Mouse (Mus musculus): ENCODE data around the gene Pkig. TPM values are rescaled to one million over a fixed set of nuclear protein-coding genes. Genes with fewer than 3 reads are reported as not detected.

The Pkig gene
- total RNA-seq, 2 experiments from 2014 or later: 45.0 to 46.0 TPM

DNA sequence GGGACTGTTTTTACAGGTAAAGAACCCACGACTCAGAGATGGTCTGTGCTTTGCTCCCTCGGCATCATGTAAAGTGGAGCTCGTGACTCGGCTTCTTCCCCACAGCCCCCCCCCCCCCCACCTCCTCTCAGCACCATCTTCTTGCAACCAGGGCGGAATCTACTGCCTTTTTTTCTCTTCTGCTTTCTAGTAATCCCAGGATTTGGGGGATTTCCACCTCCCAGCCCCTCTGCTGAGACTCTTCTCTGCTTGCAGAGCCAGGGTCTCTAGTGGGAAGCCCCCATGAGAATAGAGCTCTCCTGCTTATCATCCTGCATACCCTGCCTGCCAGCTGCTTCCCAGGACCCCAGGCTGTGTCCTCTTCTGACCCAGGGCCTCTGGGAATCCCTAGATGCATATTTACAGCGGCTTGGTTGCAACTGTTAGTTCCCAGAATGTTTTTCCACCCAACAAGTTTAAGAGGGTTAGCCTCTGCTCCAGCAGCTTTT lies 50.6 kb downstream of the Pkig start:
- no peak for DNase-seq

GRCm38 (mm10) chr2:163710000-163710399 lies 51.8 kb downstream of the Pkig start:
- no peak for DNase-seq

GRCm38 (mm10) chr2:163710606-163711159 lies 52.5 kb downstream of the Pkig start:
- peak in 1 of 2 experiments; percentile 46 for DNase-seq

- DNase-seq: no peak
Measured at GRCm38 (mm10) chr2:163711368-163711868, 53.2 kb downstream of the Pkig start.

DNA sequence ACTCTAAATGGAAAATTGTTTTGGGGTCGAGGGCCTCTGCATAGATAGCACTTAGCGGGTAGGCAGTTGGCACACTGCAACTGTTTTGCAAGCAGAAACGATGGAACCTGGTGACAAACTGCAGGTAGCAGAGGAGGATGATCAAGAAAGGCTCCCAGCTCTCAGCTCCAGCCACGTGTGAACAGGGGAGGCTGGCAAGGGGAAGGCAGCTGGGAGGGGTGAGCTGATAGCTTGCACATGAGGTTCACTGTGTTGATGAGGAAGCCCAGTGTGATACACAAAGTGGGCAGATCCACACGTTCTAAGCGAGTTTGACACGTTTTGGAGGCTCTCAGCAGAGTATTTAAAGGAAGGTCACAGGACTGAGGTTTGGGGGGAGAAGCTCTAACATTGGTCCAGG lies 54.3 kb downstream of the Pkig start:
- DNase-seq: no peak

GRCm38 (mm10) chr2:163712874-163713273 lies 54.7 kb downstream of the Pkig start:
- DNase-seq: no peak

- no peak for DNase-seq
Measured at GRCm38 (mm10) chr2:163713340-163713739, 55.2 kb downstream of the Pkig start.

DNA sequence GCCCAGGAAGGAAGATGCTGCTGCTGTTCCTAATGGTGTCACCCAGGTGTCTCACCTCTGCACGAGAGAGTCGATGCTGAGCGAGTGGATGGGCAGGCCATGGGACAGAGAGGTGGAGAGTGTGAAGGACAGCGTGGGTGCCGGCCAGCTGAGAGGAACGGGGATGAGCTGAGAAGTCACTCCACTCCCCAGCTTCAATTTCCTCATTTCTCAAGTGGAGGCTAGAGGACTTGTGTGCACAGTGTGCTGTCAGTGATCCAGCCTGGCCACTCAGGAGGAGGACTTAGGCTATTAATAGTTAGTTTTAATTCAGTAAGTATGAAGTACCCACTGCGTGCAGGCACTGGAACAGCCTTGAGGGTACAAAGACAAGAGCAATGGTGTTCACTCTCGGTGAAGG lies 58.3 kb downstream of the Pkig start:
- DNase-seq: no peak

GRCm38 (mm10) chr2:163716853-163717252 lies 58.7 kb downstream of the Pkig start:
- DNase-seq: no peak

DNA sequence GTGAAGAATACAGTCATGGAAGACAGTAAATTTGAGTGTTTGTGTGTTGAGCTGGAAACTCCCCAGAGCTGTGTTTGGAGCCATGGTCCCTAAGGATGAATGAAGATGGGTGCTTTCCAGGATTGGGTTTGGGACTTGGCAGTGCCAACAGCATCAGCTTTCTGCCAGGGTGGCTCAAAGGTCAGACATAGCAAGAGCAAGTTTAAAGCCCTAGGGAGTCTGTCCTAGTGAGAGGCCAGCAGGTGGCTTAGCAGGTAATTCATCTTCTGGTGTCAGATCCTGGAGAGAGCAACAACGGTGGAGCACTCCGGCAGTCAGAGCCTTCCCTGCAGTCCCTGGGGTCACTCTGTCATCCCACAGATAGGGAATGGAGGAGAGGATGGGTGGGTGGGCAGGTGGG lies 60.3 kb downstream of the Pkig start:
- DNase-seq: peak in 1 of 2 experiments; percentile 39

DNA sequence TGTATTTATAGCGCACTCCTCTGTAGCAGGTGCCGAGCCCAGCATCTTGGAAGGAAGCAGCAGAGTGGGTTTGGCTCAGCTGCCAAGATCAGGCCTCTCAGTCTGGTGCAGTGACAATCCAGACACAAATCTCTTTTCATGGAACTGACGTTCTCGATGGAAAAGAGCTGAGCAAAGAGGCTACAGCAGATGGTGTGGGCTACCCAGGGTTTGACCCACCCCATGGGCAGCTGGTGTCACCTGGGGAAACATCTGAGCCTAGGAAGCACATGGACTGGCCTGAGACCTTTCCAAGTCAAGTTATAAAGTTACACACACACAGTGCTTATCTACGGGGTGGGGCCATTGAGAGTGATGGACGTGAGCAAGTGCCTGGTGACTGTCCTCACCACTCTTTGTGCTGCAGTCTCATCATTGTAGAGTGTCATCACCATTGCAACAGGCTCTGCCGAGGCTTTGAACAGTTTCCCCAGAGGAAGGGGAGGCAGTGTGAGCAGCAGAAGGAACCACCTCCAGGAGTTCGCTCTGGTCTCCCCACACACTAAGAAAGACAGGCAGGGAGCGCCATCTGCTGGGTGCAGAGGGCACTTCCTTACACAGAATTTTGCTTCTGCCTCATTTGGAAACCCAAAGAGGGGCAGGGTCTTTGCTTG lies 60.9 kb downstream of the Pkig start:
- DNase-seq: peak; percentile 84 to 87

GRCm38 (mm10) chr2:163719616-163720015 lies 61.4 kb downstream of the Pkig start:
- DNase-seq: no peak

- DNase-seq: peak; percentile 82 to 89
Measured at GRCm38 (mm10) chr2:163722550-163722949, 64.4 kb downstream of the Pkig start.

DNA sequence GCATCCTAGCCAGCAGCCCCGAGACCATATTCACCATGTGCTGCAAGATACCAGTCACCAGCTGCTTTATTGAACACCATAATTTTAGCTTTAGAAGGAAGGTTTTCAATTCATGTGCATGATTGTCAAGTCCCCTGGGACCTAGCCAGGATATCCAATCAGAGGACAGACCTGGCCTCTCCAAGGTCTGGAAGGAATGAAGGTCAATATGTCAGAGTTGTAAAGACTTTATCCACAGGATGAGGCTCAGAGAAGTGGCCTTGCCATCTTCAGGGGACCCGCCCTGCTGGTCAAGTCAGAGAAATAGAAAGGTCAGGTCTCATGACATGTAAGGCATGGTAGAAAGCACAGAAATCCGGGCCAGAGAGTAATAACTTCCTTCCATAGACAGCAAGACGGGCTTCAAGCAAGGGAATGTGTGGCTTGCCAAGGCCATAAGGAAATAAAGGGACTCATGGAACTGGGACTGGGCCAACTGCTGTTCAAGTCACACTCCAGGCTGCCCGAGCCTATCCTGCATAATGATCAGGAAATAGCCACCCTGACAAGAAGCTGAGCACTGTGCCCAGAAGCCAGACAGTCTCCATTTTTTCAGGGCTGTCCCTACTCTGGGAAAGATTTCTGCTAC lies 68.7 kb downstream of the Pkig start:
- DNase-seq: peak; percentile 55 to 63

GRCm38 (mm10) chr2:163728300-163728699 lies 70.1 kb downstream of the Pkig start:
- DNase-seq: no peak

- peak in 1 of 2 experiments; percentile 27 for DNase-seq
Measured at GRCm38 (mm10) chr2:163732021-163732420, 73.8 kb downstream of the Pkig start.

- DNase-seq: no peak
Measured at GRCm38 (mm10) chr2:163735163-163735562, 77.0 kb downstream of the Pkig start.

- peak in 1 of 2 experiments; percentile 57 for DNase-seq
Measured at GRCm38 (mm10) chr2:163735980-163736379, 77.8 kb downstream of the Pkig start.

DNA sequence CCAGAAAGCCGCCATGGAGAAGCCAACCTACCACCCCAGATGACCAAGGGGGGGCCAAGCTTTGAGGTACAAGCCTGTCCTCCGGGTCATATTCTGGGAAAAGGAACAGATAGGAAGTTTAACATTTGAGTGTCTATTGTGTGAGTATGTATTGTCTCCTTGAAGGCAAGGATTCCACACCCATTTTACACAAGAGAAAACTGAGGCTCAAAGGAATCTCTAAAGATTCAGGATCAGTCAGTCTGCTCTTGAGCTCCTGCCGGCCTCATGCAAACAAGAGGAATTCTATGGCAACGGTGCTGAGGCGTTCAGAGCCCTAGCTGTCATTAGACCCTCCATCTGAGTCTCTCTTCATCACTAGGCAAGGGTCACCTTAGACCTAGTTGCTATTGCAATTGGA lies 84.5 kb downstream of the Pkig start:
- DNase-seq: no peak

GRCm38 (mm10) chr2:163743357-163743756 lies 85.2 kb downstream of the Pkig start:
- no peak for DNase-seq

- DNase-seq: no peak
Measured at GRCm38 (mm10) chr2:163744801-163745570, 86.8 kb downstream of the Pkig start.
